Mouse (Mus musculus) myocyte (in vitro differentiated cells): ENCODE data around the gene Vps37b.

Experiments
- CEBPB ChIP-seq: IDR thresholded peaks from 2 replicates; pipeline ENCODE4 v1.6.1; 2011; ENCODE audit warnings: mild to moderate bottlenecking, moderate library complexity; ENCODE audit not compliant: poor library complexity, insufficient read depth, severe bottlenecking
- E2F4 ChIP-seq: IDR thresholded peaks from one replicate; pipeline ENCODE4 v1.6.1; 2011; ENCODE audit warnings: mild to moderate bottlenecking, control low read depth, moderate library complexity; ENCODE audit not compliant: insufficient read depth
- MAX ChIP-seq: IDR thresholded peaks from one replicate; pipeline ENCODE4 v1.6.1; 2011; ENCODE audit warnings: low read depth, mild to moderate bottlenecking, control low read depth
- MYOD1 ChIP-seq, 3 experiments: IDR thresholded peaks; one replicate each; pipeline ENCODE4 v1.6.1; 2011; ENCODE audit warnings: control low read depth in 2 of 3, low read depth in 2 of 3, mild to moderate bottlenecking in 2 of 3, moderate library complexity in 1 of 3; ENCODE audit not compliant: insufficient read length in 2 of 3, control insufficient read depth in 1 of 3
- POLR2A ChIP-seq: IDR thresholded peaks from one replicate; pipeline ENCODE4 v1.6.1; 2011; ENCODE audit warnings: low read depth, mild to moderate bottlenecking, control low read depth, moderate library complexity; ENCODE audit not compliant: insufficient read length
- POLR2AphosphoS2 ChIP-seq: IDR thresholded peaks from one replicate; pipeline ENCODE4 v1.6.1; 2011; ENCODE audit warnings: low read depth, control low read depth; ENCODE audit not compliant: insufficient read length
- REST ChIP-seq: IDR thresholded peaks from one replicate; pipeline ENCODE4 v1.6.1; 2011; ENCODE audit warnings: mild to moderate bottlenecking, control low read depth, moderate library complexity; ENCODE audit not compliant: insufficient read depth, insufficient read length
- SRF ChIP-seq: IDR thresholded peaks from one replicate; pipeline ENCODE4 v1.6.1; 2011; ENCODE audit warnings: low read depth; ENCODE audit not compliant: control insufficient read depth, insufficient read length
- TCF12 ChIP-seq: IDR thresholded peaks from one replicate; pipeline ENCODE4 v1.6.1; 2011; ENCODE audit warnings: mild to moderate bottlenecking, control low read depth; ENCODE audit not compliant: poor library complexity, insufficient read depth, severe bottlenecking
- TCF3 ChIP-seq: IDR thresholded peaks from one replicate; pipeline ENCODE4 v1.6.1; 2011; ENCODE audit warnings: low read depth, control low read depth; ENCODE audit not compliant: insufficient read length
- USF1 ChIP-seq: IDR thresholded peaks from one replicate; pipeline ENCODE4 v1.6.1; 2011; ENCODE audit warnings: low read depth, mild to moderate bottlenecking, control low read depth, moderate library complexity

DNA sequence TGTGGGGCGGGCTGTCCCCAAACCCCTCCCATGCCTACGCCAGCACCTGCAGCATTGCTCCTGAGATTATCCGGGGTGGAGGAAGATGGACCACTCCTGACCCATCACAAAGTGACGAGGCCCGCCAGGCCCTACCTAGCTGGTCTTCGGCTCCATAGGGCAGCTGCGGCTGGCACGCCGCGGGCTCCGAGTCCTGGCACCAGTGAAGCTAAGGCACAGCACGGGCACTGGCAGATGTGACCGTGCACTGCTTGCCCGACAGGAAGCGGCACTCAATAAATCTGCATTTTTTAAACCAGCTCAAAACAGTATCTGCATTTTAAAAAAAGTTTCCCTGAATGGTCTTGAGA is 26.9 kb downstream of the Vps37b start:
- TF ChIP-seq TCF3 (no peak), E2F4 (no peak), USF1 (no peak), POLR2A (no peak), POLR2AphosphoS2 (no peak), MAX (no peak), CEBPB (no peak), REST (no peak), TCF12 (no peak), SRF (no peak), MYOD1 (IDR thresholded peaks at IDR 0.05; ENCODE audit: control insufficient read depth in 1 of 3, insufficient read length in 2 of 3, low read depth in 2 of 3) (no peak)
